Mouse (Mus musculus): Measurements from ENCODE around the gene Rbm28. TPM values are rescaled to one million over a fixed set of nuclear protein-coding genes. Genes with fewer than 3 reads are reported as not detected.

Rbm28 gene
- total and polyA plus RNA-seq, 3 experiments: 37.6 to 103 (median 56.2) TPM

- no peaks in the 10 kb centered on the region for H3K79me2 ChIP-seq (replicated peaks; ENCODE audit: control insufficient read depth, extremely low read depth, insufficient read depth, poor library complexity, severe bottlenecking)
- H3K27ac ChIP-seq (ENCODE audit: insufficient read depth, low read depth): no peak overlapping the region
- H3K9ac ChIP-seq (ENCODE audit: insufficient read depth, low read depth): no peak overlapping the region
- no peak overlapping the region for H3K4me3 ChIP-seq (replicated peaks in 1 of 3; ENCODE audit: low read depth in 2 of 3, low read length in 2 of 3, poor library complexity in 1 of 3)
- H3K4me1 ChIP-seq (ENCODE audit: control insufficient read depth in 1 of 2, insufficient read depth in 2 of 2): no peaks in the 10 kb centered on the region
- no peak for DNase-seq (ENCODE audit: extremely low read depth)
- H3K27me3 ChIP-seq (replicated peaks): peaks cover 5% of the 10 kb centered on the region
- H3K36me3 ChIP-seq (replicated peaks in 1 of 2; ENCODE audit: control insufficient read depth in 1 of 2, insufficient read depth in 1 of 2, low read length in 1 of 2): no peaks in the 10 kb centered on the region
- H3K4me2 ChIP-seq (ENCODE audit: insufficient read depth, low read depth, poor library complexity, severe bottlenecking): no peak overlapping the region
- TF ChIP-seq GABPA (IDR thresholded peaks at IDR 0.05; ENCODE audit: insufficient replicate concordance, low read depth, low read length) (no peak), NRF1 (IDR thresholded peaks at IDR 0.05; ENCODE audit: low read depth, low read length) (no peak), MXI1 (IDR thresholded peaks at IDR 0.05; ENCODE audit: low read depth, low read length) (no peak), SIN3A (IDR thresholded peaks at IDR 0.05; ENCODE audit: low read length) (no peak), UBTF (IDR thresholded peaks at IDR 0.05; ENCODE audit: low read depth, low read length) (no peak), KAT2A (IDR thresholded peaks at IDR 0.05; ENCODE audit: insufficient replicate concordance, low read length) (no peak), CHD1 (IDR thresholded peaks at IDR 0.05; ENCODE audit: low read depth, low read length) (no peak), NELFE (IDR thresholded peaks at IDR 0.05; ENCODE audit: low read depth, low read length) (no peak), RAD21 (IDR thresholded peaks at IDR 0.05; ENCODE audit: low read depth, low read length) (no peak), ZKSCAN1 (IDR thresholded peaks at IDR 0.05; ENCODE audit: borderline replicate concordance, low read depth, low read length) (no peak), PAX5 (IDR thresholded peaks at IDR 0.05; ENCODE audit: low read length) (no peak), CHD2 (IDR thresholded peaks at IDR 0.05; ENCODE audit: low read length) (no peak), EP300 (IDR thresholded peaks at IDR 0.05; ENCODE audit: low read length) (no peak), ZC3H11A (IDR thresholded peaks at IDR 0.05; ENCODE audit: low read depth, low read length) (no peak), SMC3 (IDR thresholded peaks at IDR 0.05; ENCODE audit: low read depth, low read length) (no peak), MAFK (IDR thresholded peaks at IDR 0.05; ENCODE audit: insufficient replicate concordance, low read length) (no peak), JUN (IDR thresholded peaks at IDR 0.05; ENCODE audit: insufficient read depth, low read depth, low read length) (no peak), HCFC1 (IDR thresholded peaks at IDR 0.05; ENCODE audit: low read depth, low read length) (no peak), CTCF (conservative IDR thresholded peaks at IDR 0.05 in 1 of 2, IDR thresholded peaks at IDR 0.05 in 1 of 2; ENCODE audit: low read depth in 2 of 2, low read length in 2 of 2) (no peak), ETS1 (conservative IDR thresholded peaks at IDR 0.05; ENCODE audit: low read depth, low read length) (no peak)
- in situ Hi-C loops (cut with MboI; ENCODE audit: low pct_ligation_motif_present, low pct_unique_long_range_greater_than_20kb, low sequenced_read_pairs) (no loop called here), dilution Hi-C loops (cut with MboI; ENCODE audit: extremely low pct_ligation_motif_present, extremely low pct_unique_long_range_greater_than_20kb, low sequenced_read_pairs) (no loop called here)
- peaks cover under 1% of the 10 kb centered on the region for H3K9me3 ChIP-seq (replicated peaks; ENCODE audit: low read length)
Measured at GRCm38 (mm10) chr6:29101248-29101864, 63.5 kb downstream of the Rbm28 start.

- H3K79me2 ChIP-seq (replicated peaks; ENCODE audit: control insufficient read depth, extremely low read depth, insufficient read depth, poor library complexity, severe bottlenecking): no peaks in the 10 kb centered on the region
- H3K4me3 ChIP-seq (replicated peaks in 1 of 3; ENCODE audit: low read depth in 2 of 3, low read length in 2 of 3, poor library complexity in 1 of 3): no peak overlapping the region
- TF ChIP-seq CHD2 (IDR thresholded peaks at IDR 0.05; ENCODE audit: low read length): no peak
- no peak for TF ChIP-seq NELFE (IDR thresholded peaks at IDR 0.05; ENCODE audit: low read depth, low read length)
- TF ChIP-seq SIN3A (IDR thresholded peaks at IDR 0.05; ENCODE audit: low read length): no peak
- no peak for TF ChIP-seq POLR2AphosphoS2 (IDR thresholded peaks at IDR 0.05; ENCODE audit: low read depth, low read length)
- no peak for TF ChIP-seq JUN (IDR thresholded peaks at IDR 0.05; ENCODE audit: insufficient read depth, low read depth, low read length)
- TF ChIP-seq MAX (IDR thresholded peaks at IDR 0.05; ENCODE audit: low read length): no peak
- no peak for TF ChIP-seq TCF12 (IDR thresholded peaks at IDR 0.05; ENCODE audit: low read depth, low read length)
- no peak for TF ChIP-seq KAT2A (IDR thresholded peaks at IDR 0.05; ENCODE audit: insufficient replicate concordance, low read length)
- no peak for TF ChIP-seq CTCF (conservative IDR thresholded peaks at IDR 0.05 in 1 of 2, IDR thresholded peaks at IDR 0.05 in 1 of 2; ENCODE audit: low read depth in 2 of 2, low read length in 2 of 2)
- no peak for TF ChIP-seq ETS1 (conservative IDR thresholded peaks at IDR 0.05; ENCODE audit: low read depth, low read length)
- no peak for TF ChIP-seq CHD1 (IDR thresholded peaks at IDR 0.05; ENCODE audit: low read depth, low read length)
- no peak for TF ChIP-seq ZC3H11A (IDR thresholded peaks at IDR 0.05; ENCODE audit: low read depth, low read length)
- TF ChIP-seq ZMIZ1 (IDR thresholded peaks at IDR 0.05; ENCODE audit: low read depth, low read length): no peak
- no peak for TF ChIP-seq E2F4 (IDR thresholded peaks at IDR 0.05; ENCODE audit: insufficient replicate concordance, low read depth, low read length)
- no peak for TF ChIP-seq POLR2A (IDR thresholded peaks at IDR 0.05; ENCODE audit: low read depth, low read length)
- no peak for TF ChIP-seq UBTF (IDR thresholded peaks at IDR 0.05; ENCODE audit: low read depth, low read length)
- no peak for TF ChIP-seq TBP (conservative IDR thresholded peaks at IDR 0.05; ENCODE audit: low read depth, low read length)
- TF ChIP-seq JUND (conservative IDR thresholded peaks at IDR 0.05; ENCODE audit: low read depth, low read length): no peak
- TF ChIP-seq ZNF384 (IDR thresholded peaks at IDR 0.05; ENCODE audit: low read depth, low read length): no peak
- no peak for TF ChIP-seq HCFC1 (IDR thresholded peaks at IDR 0.05; ENCODE audit: low read depth, low read length)
- no peak overlapping the region for H3K27ac ChIP-seq (ENCODE audit: insufficient read depth, low read depth)
- no peak overlapping the region for H3K4me2 ChIP-seq (ENCODE audit: insufficient read depth, low read depth, poor library complexity, severe bottlenecking)
- peaks cover 5% of the 10 kb centered on the region for H3K27me3 ChIP-seq (replicated peaks)
- DNase-seq (ENCODE audit: extremely low read depth): no peak
- H3K4me1 ChIP-seq (ENCODE audit: control insufficient read depth in 1 of 2, insufficient read depth in 2 of 2): no peaks in the 10 kb centered on the region
- in situ Hi-C loops (cut with MboI; ENCODE audit: low pct_ligation_motif_present, low pct_unique_long_range_greater_than_20kb, low sequenced_read_pairs) (no loop called here), dilution Hi-C loops (cut with MboI; ENCODE audit: extremely low pct_ligation_motif_present, extremely low pct_unique_long_range_greater_than_20kb, low sequenced_read_pairs) (no loop called here)
- no peak overlapping the region for H3K9ac ChIP-seq (ENCODE audit: insufficient read depth, low read depth)
- peaks cover 5% of the 10 kb centered on the region for H3K9me3 ChIP-seq (replicated peaks; ENCODE audit: low read length)
- H3K36me3 ChIP-seq (replicated peaks in 1 of 2; ENCODE audit: control insufficient read depth in 1 of 2, insufficient read depth in 1 of 2, low read length in 1 of 2): no peaks in the 10 kb centered on the region
Measured at GRCm38 (mm10) chr6:29100423-29100822, 64.4 kb downstream of the Rbm28 start.
